ENCODE assay signal across 23 mouse cellular contexts in the genomic region with DNA sequence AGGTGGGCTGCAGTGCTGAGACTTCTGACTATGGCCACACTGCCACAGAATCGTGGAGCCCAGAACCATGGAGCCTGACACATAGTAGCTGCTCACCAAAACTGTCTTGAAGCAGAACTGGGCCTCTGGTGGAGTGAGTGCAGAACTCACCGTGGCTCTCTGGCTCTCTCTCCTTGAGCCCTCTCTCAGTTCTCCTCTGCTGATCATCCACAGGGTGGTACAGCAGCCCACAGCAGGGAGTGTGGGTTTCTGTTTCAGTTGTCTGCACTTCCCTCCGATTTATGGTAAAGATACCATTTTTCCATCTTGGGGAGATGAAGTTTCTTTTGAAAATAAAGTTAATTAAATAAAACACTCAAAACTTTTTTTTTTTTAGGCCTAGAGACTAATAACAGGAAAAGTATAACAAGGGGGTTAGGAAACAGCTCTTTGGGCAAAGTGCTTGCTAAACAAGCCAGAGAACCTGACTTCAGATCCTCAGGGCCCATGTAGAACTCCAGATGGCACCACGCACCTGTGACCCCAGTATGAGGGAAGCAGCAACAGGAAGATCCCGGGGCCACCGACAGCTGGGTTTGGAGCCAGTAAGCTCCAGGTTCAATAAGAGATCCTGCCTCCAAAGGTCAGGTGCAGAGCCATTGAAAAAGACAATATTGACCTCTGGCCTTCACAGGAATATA. TPM values are rescaled to one million over a fixed set of nuclear protein-coding genes. Genes with fewer than 3 reads are reported as not detected.
DNase-seq lines count a peak whose midpoint lies in the region; ATAC-seq and TF ChIP-seq lines count a peak whose summit lies in the region.
"Had no signal": no experiment of that assay in that cellular context is flagged by ENCODE, and none has a peak within 500 bp of the region (broad histone marks: within the 10 kb centered on the region; RNA-seq: fewer than 3 reads in every experiment).

No protein-coding gene starts in this region.

- TF ChIP-seq EP300 in liver, postnatal 0 days (IDR thresholded peaks at IDR 0.05; ENCODE audit: low read depth) = no peak

- no peak overlapping the region for H3K9ac ChIP-seq in liver, postnatal 0 days (replicated peaks)
- H3K9ac ChIP-seq in liver, embryonic 12.5 days = no peak overlapping the region
- H3K9ac ChIP-seq: heart, embryonic 15.5 days; hindbrain, embryonic 15.5 days; intestine, embryonic 15.5 days; limb, embryonic 12.5 days; midbrain, embryonic 15.5 days; neural tube, embryonic 13.5 days had no signal

- H3K4me3 ChIP-seq in liver, postnatal 0 days (ENCODE audit: low read depth, low read length) = no peak overlapping the region
- no peak overlapping the region for H3K4me3 ChIP-seq in liver, embryonic 12.5 days
- H3K4me3 ChIP-seq: forebrain, embryonic 10.5 days; heart, embryonic 15.5 days; hindbrain, embryonic 15.5 days; intestine, embryonic 15.5 days; limb, embryonic 12.5 days; midbrain, embryonic 15.5 days; neural tube, embryonic 13.5 days had no signal

- DNase-seq in liver, postnatal 0 days = no peak
- DNase-seq in A20 (ENCODE audit: low read depth, low spot score) = peak; percentile 63
- DNase-seq in naive thymus-derived CD4-positive, alpha-beta T cell, adult 2 months (ENCODE audit: low read depth) = peak; percentile 51
- DNase-seq in adrenal gland, adult (ENCODE audit: inconsistent age in 2 of 2, low spot score in 1 of 2) = no peak
- DNase-seq in cerebellum, postnatal 10 days = no peak
- DNase-seq: adrenal gland, postnatal 36 days; cerebellum, adult 9-10 months; gastrocnemius, postnatal 25 days; heart, postnatal 4 days; kidney, postnatal 25 days; lung, adult 2 months; lung, postnatal 14 days had no signal

- H3K27ac ChIP-seq in liver, postnatal 0 days (ENCODE audit: low read depth) = 0 out of 2 replicates have a peak overlapping the region, but pooled peaks have one; percentile 3
- H3K27ac ChIP-seq in liver, embryonic 12.5 days = no peak overlapping the region
- H3K27ac ChIP-seq: forebrain, embryonic 10.5 days; heart, embryonic 15.5 days; hindbrain, embryonic 15.5 days; intestine, embryonic 15.5 days; limb, embryonic 12.5 days; midbrain, embryonic 15.5 days; neural tube, embryonic 13.5 days had no signal

- TF ChIP-seq CTCF in liver, postnatal 0 days (IDR thresholded peaks at IDR 0.05; ENCODE audit: low read depth) = 0 out of 2 replicates have a peak, but pooled peaks have one; percentile 16

- H3K4me1 ChIP-seq in liver, postnatal 0 days (ENCODE audit: insufficient read depth) = peaks cover 19% of the 10 kb centered on the region
- peaks cover 19% of the 10 kb centered on the region for H3K4me1 ChIP-seq in liver, embryonic 12.5 days

- no peaks in the 10 kb centered on the region for H3K27me3 ChIP-seq in liver, postnatal 0 days (ENCODE audit: insufficient read depth, low read length)
- H3K27me3 ChIP-seq in liver, embryonic 12.5 days (replicated peaks) = peaks cover 25% of the 10 kb centered on the region
- H3K27me3 ChIP-seq: hindbrain, embryonic 15.5 days; intestine, embryonic 15.5 days; limb, embryonic 12.5 days; midbrain, embryonic 15.5 days; neural tube, embryonic 13.5 days had no signal

- H3K9me3 ChIP-seq in liver, postnatal 0 days (ENCODE audit: low read length) = no peaks in the 10 kb centered on the region
- peaks cover 4% of the 10 kb centered on the region for H3K9me3 ChIP-seq in liver, embryonic 12.5 days (replicated peaks)
- H3K9me3 ChIP-seq: heart, embryonic 15.5 days; hindbrain, embryonic 15.5 days; intestine, embryonic 15.5 days; midbrain, embryonic 15.5 days; neural tube, embryonic 13.5 days had no signal

- no peak for ATAC-seq in liver, postnatal 0 days
- no peak for ATAC-seq in liver, embryonic 12.5 days
- ATAC-seq in common myeloid progenitor, adult 5-6 weeks (replicated peaks; ENCODE audit: low read depth, poor library complexity, severe bottlenecking) = peak; percentile 30
- ATAC-seq: forebrain, embryonic 16.5 days; intestine, embryonic 15.5 days; midbrain, embryonic 15.5 days had no signal

- no peak overlapping the region for H3K4me2 ChIP-seq in liver, postnatal 0 days (ENCODE audit: low read depth, low read length)
- H3K4me2 ChIP-seq in liver, embryonic 12.5 days = no peak overlapping the region
- H3K4me2 ChIP-seq: heart, embryonic 15.5 days; hindbrain, embryonic 15.5 days; intestine, embryonic 15.5 days; limb, embryonic 12.5 days; liver, embryonic 11.5 days; midbrain, embryonic 15.5 days; neural tube, embryonic 13.5 days had no signal

- WGBS in liver, postnatal 0 days (ENCODE audit: insufficient replicate concordance) = 55% methylated on average over 6 of the region's 6 CpGs
- 52% methylated on average over 6 of the region's 6 CpGs for WGBS in liver, embryonic 12.5 days (ENCODE audit: insufficient replicate concordance)

- no peaks in the 10 kb centered on the region for H3K36me3 ChIP-seq in liver, postnatal 0 days (replicated peaks; ENCODE audit: insufficient read depth, low read length)
- H3K36me3 ChIP-seq in liver, embryonic 12.5 days = no peaks in the 10 kb centered on the region
- H3K36me3 ChIP-seq: forebrain, embryonic 10.5 days; heart, embryonic 15.5 days; hindbrain, embryonic 15.5 days; intestine, embryonic 15.5 days; limb, embryonic 12.5 days; midbrain, embryonic 15.5 days; neural tube, embryonic 13.5 days had no signal

RNA-seq across cellular contexts. Expression of gene Il21r, which starts 19.8 kb away (rescaled TPM):
- polyA plus RNA-seq in liver, postnatal 0 days (2015; fragmentation: Nextera tagmentation; extraction: Ambion mirVana) = 0.70 TPM in 2 replicates
- 1.1 and 1.4 TPM in 2 replicates for polyA plus RNA-seq in liver, embryonic 12.5 days (2016; fragmentation: Nextera tagmentation; extraction: Ambion mirVana)
- total RNA-seq in common myeloid progenitor, adult 5-6 weeks (2017) = 3.3 TPM in 2 replicates

RNA-seq across cellular contexts. Expression of gene Il4ra, which starts 31.5 kb away (rescaled TPM):
- 8.7 and 9.5 TPM in 2 replicates for polyA plus RNA-seq in liver, postnatal 0 days (2015; fragmentation: Nextera tagmentation; extraction: Ambion mirVana)
- polyA plus RNA-seq in liver, embryonic 12.5 days (2016; fragmentation: Nextera tagmentation; extraction: Ambion mirVana) = 4.1 and 5.2 TPM in 2 replicates
- total RNA-seq in common myeloid progenitor, adult 5-6 weeks (2017) = 21.2 and 23.0 TPM in 2 replicates

Comparison
In these comparisons a context has a peak if more than half of its experiments do, and no peak if none do; other contexts are left out.
1. DNase-seq: peak in A20 (single experiment) and naive thymus-derived CD4-positive, alpha-beta T cell, adult 2 months (single experiment); none in liver, postnatal 0 days (single experiment), adrenal gland, adult (0 of 2) and cerebellum, postnatal 10 days (0 of 2).